Mouse (Mus musculus) embryonic facial prominence, embryonic 11.5 days (tissue): ENCODE data around the gene Fbxo40. TPM values are rescaled to one million over a fixed set of nuclear protein-coding genes. Genes with fewer than 3 reads are reported as not detected.

Source experiments
- polyA plus RNA-seq: library from polyadenylated mRNA; unstranded; fragments of >200 nt; fragmentation: Nextera tagmentation; extraction: Ambion mirVana; gene quantifications from 2 replicates; pipeline ENCODE4 v1.2.1, GENCODE M21; 2014

Gene Fbxo40
- polyA plus RNA-seq, 1 experiment from 2014 or later, result not detected

Other genes with a start within 250 kb of the Fbxo40 start
- 2.3 and 3.9 TPM in 2 replicates for gene Slc15a2, start 205.5 kb downstream of the Fbxo40 start, polyA plus RNA-seq
- 85.4 and 85.5 TPM in 2 replicates for gene Iqcb1, start 162.1 kb downstream of the Fbxo40 start, polyA plus RNA-seq
- gene Eaf2, start 115.5 kb downstream of the Fbxo40 start, polyA plus RNA-seq, result 1.7 and 1.8 TPM in 2 replicates
- gene Golgb1, start 115.3 kb downstream of the Fbxo40 start, polyA plus RNA-seq, result 70.7 and 77.8 TPM in 2 replicates
- gene Hcls1, start 55.5 kb downstream of the Fbxo40 start, polyA plus RNA-seq, result 1.4 TPM in 2 replicates
- 10.1 and 11.3 TPM in 2 replicates for gene Polq, start 21.3 kb upstream of the Fbxo40 start, polyA plus RNA-seq